Mouse (Mus musculus) midbrain, embryonic 14.5 days (tissue): ENCODE data around the gene Srgap1. TPM values are rescaled to one million over a fixed set of nuclear protein-coding genes. Genes with fewer than 3 reads are reported as not detected.

ENCODE experiments used
- ATAC-seq: fragments of 200-750 bp; cut with Nextera tagmentation; 2 replicates; pipeline ENCODE4 v1.8.0; 2017; ENCODE audit warnings: moderate number of reproducible peaks, moderate library complexity; ENCODE audit not compliant: low FRiP score, low TSS enrichment
- DNase-seq: peaks from one replicate; pipeline ENCODE4 v3.0.0-alpha.2; 2015
- H3K27ac ChIP-seq: fragments of 300-500 bp; sonication (generic); replicated peaks from 2 replicates; pipeline ENCODE4 v1.5.1; 2014; ENCODE audit warnings: mild to moderate bottlenecking, low read depth, low read length, moderate library complexity
- H3K27me3 ChIP-seq: fragments of 300-500 bp; sonication (generic); 2 replicates; pipeline ENCODE4 v1.6.1; 2014; ENCODE audit warnings: low read length, control low read depth, mixed read lengths; ENCODE audit not compliant: control insufficient read depth, insufficient read depth
- H3K36me3 ChIP-seq: fragments of 300-500 bp; sonication (generic); 2 replicates; pipeline ENCODE4 v1.6.1; 2014; ENCODE audit warnings: low read length, control low read depth; ENCODE audit not compliant: control insufficient read depth, insufficient read depth
- H3K4me1 ChIP-seq: fragments of 300-500 bp; sonication (generic); 2 replicates; pipeline ENCODE4 v1.6.1; 2014; ENCODE audit warnings: mild to moderate bottlenecking, antibody characterized with exemption, low read length, control low read depth; ENCODE audit not compliant: control insufficient read depth, insufficient read depth
- H3K4me2 ChIP-seq: fragments of 300-500 bp; sonication (generic); 2 replicates; pipeline ENCODE4 v1.6.1; 2014; ENCODE audit warnings: mild to moderate bottlenecking, low read length, moderate library complexity
- H3K4me3 ChIP-seq: fragments of 300-500 bp; sonication (generic); replicated peaks from 2 replicates; pipeline ENCODE4 v1.5.1; 2014; ENCODE audit warnings: low read depth, low read length
- H3K9ac ChIP-seq: fragments of 300-500 bp; sonication (generic); replicated peaks from 2 replicates; pipeline ENCODE4 v1.6.1; 2014; ENCODE audit warnings: mild to moderate bottlenecking, low read length, moderate library complexity
- H3K9me3 ChIP-seq: fragments of 300-500 bp; sonication (generic); 2 replicates; pipeline ENCODE4 v1.6.1; 2016; ENCODE audit warnings: low read length, control low read depth, mixed read lengths; ENCODE audit not compliant: control insufficient read depth
- WGBS: fragments of 180-500 bp; shearing (Covaris S2); extraction: QIAGEN DNeasy Blood & Tissue Kit; methylation state at CpG from one replicate; pipeline ENCODE4 v1.1.7; 2014; 5-methylcytosine and 5-hydroxymethylcytosine counted together
- polyA plus RNA-seq: library from polyadenylated mRNA; unstranded; fragments of >200 nt; fragmentation: Nextera tagmentation; extraction: Ambion mirVana; gene quantifications from 2 replicates; pipeline ENCODE4 v1.2.1, GENCODE M21; 2014

Srgap1 gene
- polyA plus RNA-seq, 1 experiment from 2014 or later = 40.8 TPM

- no peaks in the 10 kb centered on the region for H3K36me3 ChIP-seq
- ATAC-seq (no peak), DNase-seq (no peak)
- H3K4me2 ChIP-seq = no peak overlapping the region
- no peaks in the 10 kb centered on the region for H3K9me3 ChIP-seq
- no peak overlapping the region for H3K27ac ChIP-seq
- H3K9ac ChIP-seq = no peak overlapping the region
- WGBS = 89% methylated on average over 9 of the region's 9 CpGs
- H3K27me3 ChIP-seq = no peaks in the 10 kb centered on the region
- no peak overlapping the region for H3K4me3 ChIP-seq
- peaks cover 21% of the 10 kb centered on the region for H3K4me1 ChIP-seq
Measured at GRCm38 (mm10) chr10:121877906-121878305, 169.2 kb downstream of the Srgap1 start.

DNA sequence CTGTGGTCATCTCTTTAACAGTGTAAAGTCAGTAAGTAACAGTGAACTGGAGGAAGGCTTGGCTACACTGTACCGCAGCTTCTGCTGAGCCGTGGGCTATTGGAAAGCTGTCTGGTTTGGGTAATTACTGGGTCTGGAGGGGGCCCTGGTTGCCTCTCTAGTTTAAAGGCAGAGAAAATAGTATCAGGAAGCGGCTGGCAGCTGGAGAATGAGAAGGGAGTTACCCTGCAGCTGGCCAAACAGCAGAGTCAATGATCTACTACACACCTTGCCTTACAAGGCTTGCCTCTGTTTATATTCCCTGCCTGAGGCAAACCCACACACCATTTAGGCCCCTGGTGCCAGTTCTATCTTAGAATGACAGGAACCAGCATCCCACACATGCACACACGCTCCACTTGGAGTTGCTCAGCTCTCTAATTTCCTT lies 174.0 kb downstream of the Srgap1 start:
- Histone ChIP-seq H3K27ac (peak overlapping the region; percentile 71), H3K9me3 (no peaks in the 10 kb centered on the region), H3K9ac (no peak overlapping the region), H3K4me3 (no peak overlapping the region), H3K27me3 (no peaks in the 10 kb centered on the region), H3K36me3 (peaks cover 16% of the 10 kb centered on the region), H3K4me1 (peaks cover 14% of the 10 kb centered on the region), H3K4me2 (no peak overlapping the region)
- ATAC-seq (no peak), DNase-seq (no peak)
- WGBS = 63% methylated on average over 4 of the region's 4 CpGs

DNA sequence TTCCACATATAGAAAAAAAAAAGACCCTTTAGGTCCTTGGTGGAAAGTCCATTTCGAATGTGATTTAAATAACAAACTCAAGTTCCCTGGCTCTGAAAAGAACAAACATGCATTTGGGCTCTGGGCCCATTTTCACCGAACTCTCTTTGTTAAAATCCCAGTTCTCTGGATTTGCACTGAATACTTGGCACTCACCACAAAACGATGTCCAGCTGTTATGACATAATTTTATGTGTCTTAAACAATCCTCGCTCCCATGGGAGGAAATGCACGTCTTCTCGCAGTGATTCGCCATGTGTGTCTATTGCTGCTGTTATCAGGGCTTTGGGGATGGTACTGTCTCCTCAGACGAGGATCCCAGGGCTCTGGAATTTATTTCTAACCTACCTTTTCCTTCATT lies 177.2 kb downstream of the Srgap1 start:
- H3K9me3 ChIP-seq = no peaks in the 10 kb centered on the region
- no peak overlapping the region for H3K27ac ChIP-seq
- 71% methylated on average over 8 of the region's 8 CpGs for WGBS
- H3K4me2 ChIP-seq = no peak overlapping the region
- no peak overlapping the region for H3K9ac ChIP-seq
- H3K4me1 ChIP-seq = peaks cover 14% of the 10 kb centered on the region
- peaks cover 16% of the 10 kb centered on the region for H3K36me3 ChIP-seq
- H3K27me3 ChIP-seq = no peaks in the 10 kb centered on the region
- no peak overlapping the region for H3K4me3 ChIP-seq
- DNase-seq = no peak
- ATAC-seq = no peak

DNA sequence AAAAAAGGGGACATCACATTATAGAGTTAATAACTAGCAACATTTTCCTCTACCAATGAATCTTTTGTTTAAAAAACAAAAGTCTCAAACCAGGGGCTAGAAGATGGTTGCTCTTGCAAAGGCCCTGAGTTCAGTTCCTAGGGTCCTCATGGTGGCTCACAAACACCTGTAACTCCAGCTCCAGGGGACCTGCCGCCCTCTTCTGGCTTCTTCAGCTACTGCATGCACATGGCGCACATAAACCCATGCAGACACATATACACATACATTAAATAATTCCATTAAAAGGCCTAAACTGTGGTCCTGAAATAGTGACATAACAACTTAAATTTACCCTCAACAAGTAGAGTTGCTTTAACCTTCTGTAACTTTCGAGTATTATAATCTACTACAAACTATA lies 178.9 kb downstream of the Srgap1 start:
- WGBS = 93% methylated on average over 3 of the region's 3 CpGs
- no peak overlapping the region for H3K4me2 ChIP-seq
- no peak for DNase-seq
- H3K9ac ChIP-seq = no peak overlapping the region
- no peak overlapping the region for H3K4me3 ChIP-seq
- peaks cover 16% of the 10 kb centered on the region for H3K36me3 ChIP-seq
- H3K4me1 ChIP-seq = peaks cover 6% of the 10 kb centered on the region
- no peaks in the 10 kb centered on the region for H3K9me3 ChIP-seq
- no peak for ATAC-seq
- H3K27me3 ChIP-seq = no peaks in the 10 kb centered on the region
- no peak overlapping the region for H3K27ac ChIP-seq

GRCm38 (mm10) chr10:121865503-121866239 lies 181.4 kb downstream of the Srgap1 start:
- no peak overlapping the region for H3K4me2 ChIP-seq
- peaks cover 5% of the 10 kb centered on the region for H3K4me1 ChIP-seq
- WGBS = 69% methylated on average over 18 of the region's 18 CpGs
- no peak overlapping the region for H3K27ac ChIP-seq
- H3K9ac ChIP-seq = no peak overlapping the region
- H3K9me3 ChIP-seq = no peaks in the 10 kb centered on the region
- no peak overlapping the region for H3K4me3 ChIP-seq
- ATAC-seq (no peak), DNase-seq (no peak)
- H3K27me3 ChIP-seq = no peaks in the 10 kb centered on the region
- H3K36me3 ChIP-seq = peaks cover 16% of the 10 kb centered on the region

- Histone ChIP-seq H3K4me3 (no peak overlapping the region), H3K9ac (no peak overlapping the region), H3K36me3 (no peaks in the 10 kb centered on the region; the same call in 1 of the 2 replicates), H3K4me2 (no peak overlapping the region), H3K27me3 (no peaks in the 10 kb centered on the region), H3K9me3 (no peaks in the 10 kb centered on the region), H3K27ac (0 out of 2 replicates have a peak overlapping the region, but pooled peaks have one; percentile 37), H3K4me1 (peaks cover 14% of the 10 kb centered on the region)
- ATAC-seq (no peak), DNase-seq (no peak)
- WGBS = 54% methylated on average over 2 of the region's 2 CpGs
Measured at GRCm38 (mm10) chr10:121860924-121861323, 186.2 kb downstream of the Srgap1 start.

DNA sequence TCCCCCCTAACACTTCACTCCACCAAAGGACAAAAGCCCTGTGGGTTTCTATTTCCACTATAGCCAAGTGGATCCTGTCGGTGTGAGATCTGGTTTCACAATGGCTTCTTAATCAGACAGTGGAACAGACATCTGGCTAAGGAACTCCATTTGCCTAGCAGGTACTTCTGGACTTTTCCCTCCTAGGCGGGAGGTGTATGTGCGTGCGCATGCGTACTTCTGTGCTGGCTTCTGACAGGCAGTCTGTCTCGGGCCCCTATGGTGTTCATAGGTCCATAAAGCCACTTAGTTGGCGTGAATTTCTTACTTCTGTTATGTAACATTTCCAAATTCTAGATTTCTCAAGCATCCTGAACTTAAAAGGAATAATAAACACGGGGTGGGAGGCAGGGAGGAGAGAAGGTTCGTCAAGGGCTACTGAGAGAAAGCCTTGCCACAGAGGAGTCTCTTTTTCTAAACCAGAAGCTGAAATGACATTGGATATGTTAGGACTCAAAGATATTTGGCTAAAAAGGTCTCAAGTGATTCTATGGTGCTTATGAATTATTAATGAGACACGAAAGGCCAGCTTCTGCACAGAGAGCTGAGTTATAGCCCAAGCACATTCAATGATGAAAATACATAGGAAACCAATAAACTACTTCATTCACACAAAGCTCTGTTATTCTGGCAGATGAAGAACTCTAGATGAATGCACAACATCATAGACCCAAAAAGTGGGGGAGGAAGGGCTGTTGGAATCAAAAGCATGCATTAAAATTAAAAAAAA lies 187.1 kb downstream of the Srgap1 start:
- ATAC-seq = no peak
- Histone ChIP-seq H3K9ac (no peak overlapping the region), H3K4me1 (peaks cover 14% of the 10 kb centered on the region), H3K36me3 (peaks cover 6% of the 10 kb centered on the region), H3K27me3 (no peaks in the 10 kb centered on the region), H3K4me3 (no peak overlapping the region), H3K9me3 (no peaks in the 10 kb centered on the region), H3K4me2 (no peak overlapping the region), H3K27ac (peak overlapping the region; percentile 46)
- 54% methylated on average over 10 of the region's 10 CpGs for WGBS
- DNase-seq = peak; percentile 54

DNA sequence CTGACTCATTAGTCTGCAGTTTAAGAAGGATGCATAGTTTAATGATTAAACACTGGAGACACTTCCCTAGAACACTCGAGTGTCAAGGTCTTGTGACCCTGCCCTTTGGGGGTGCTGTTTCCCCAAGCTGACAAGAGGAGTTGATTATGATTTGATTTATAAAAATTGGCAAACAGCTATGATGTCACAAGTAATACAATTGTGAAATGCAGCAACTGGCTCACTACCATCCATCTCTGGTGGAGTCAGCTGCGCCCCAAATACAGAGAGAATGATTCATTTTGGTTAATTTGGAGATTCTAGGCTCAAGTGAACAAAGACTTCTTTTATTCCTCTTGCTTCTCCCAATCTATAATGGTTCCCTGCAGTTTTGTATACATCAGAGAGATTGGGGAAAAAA lies 188.2 kb downstream of the Srgap1 start:
- Histone ChIP-seq H3K9ac (no peak overlapping the region), H3K36me3 (peaks cover 13% of the 10 kb centered on the region), H3K4me1 (peaks cover 14% of the 10 kb centered on the region), H3K4me3 (no peak overlapping the region), H3K27me3 (no peaks in the 10 kb centered on the region), H3K27ac (no peak overlapping the region), H3K9me3 (no peaks in the 10 kb centered on the region), H3K4me2 (no peak overlapping the region)
- ATAC-seq = no peak
- DNase-seq = no peak
- WGBS = 85% methylated on average over 2 of the region's 2 CpGs
